In the genomic region with DNA sequence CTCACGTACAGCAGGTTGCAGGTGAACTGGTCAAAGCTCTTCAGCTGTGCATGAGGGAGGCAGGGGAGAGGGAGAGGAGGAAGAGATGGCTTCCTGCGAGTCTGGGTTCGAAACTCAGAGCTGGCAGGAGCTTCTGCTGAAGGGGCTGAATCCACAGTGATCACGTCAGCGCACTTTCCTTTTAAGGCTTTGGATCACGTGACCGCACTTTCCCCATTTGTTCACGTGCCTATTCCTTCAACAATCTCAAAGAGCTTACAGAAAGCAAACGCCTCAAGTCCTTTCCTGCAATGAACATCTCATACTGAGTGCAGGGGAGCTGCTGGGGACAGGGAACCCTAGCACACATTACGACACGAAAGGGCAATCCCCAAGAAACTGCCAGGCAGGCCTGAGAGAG, we compare ENCODE assay signal across 35 mouse cellular contexts. TPM values are rescaled to one million over a fixed set of nuclear protein-coding genes. Genes with fewer than 3 reads are reported as not detected.
DNase-seq lines count a peak whose midpoint lies in the region; TF ChIP-seq lines count a peak whose summit lies in the region.
"Had no signal": no experiment of that assay in that cellular context is flagged by ENCODE, and none has a peak within 500 bp of the region (broad histone marks: within the 10 kb centered on the region; RNA-seq: fewer than 3 reads in every experiment).

No protein-coding gene starts in this region.

- peaks cover 36% of the 10 kb centered on the region for H3K36me3 ChIP-seq in E14TG2a.4 (ENCODE audit: insufficient read depth, low read length)
- peaks cover 4% of the 10 kb centered on the region for H3K36me3 ChIP-seq in small intestine, adult 2 months (ENCODE audit: control insufficient read depth, insufficient read depth, low read length)
- H3K36me3 ChIP-seq: forebrain, embryonic 15.5 days; midbrain, embryonic 15.5 days had no signal

- H3K4me1 ChIP-seq in E14TG2a.4 (replicated peaks; ENCODE audit: low read depth, low read length): peaks cover 67% of the 10 kb centered on the region
- peaks cover 12% of the 10 kb centered on the region; the same call in 1 of the 2 replicates for H3K4me1 ChIP-seq in small intestine, adult 2 months (ENCODE audit: control insufficient read depth, insufficient read depth, insufficient read length, low read length)
- H3K4me1 ChIP-seq: stomach, embryonic 15.5 days had no signal

- WGBS in small intestine, adult 2 months: 69% methylated on average over 11 of the region's 11 CpGs

- TF ChIP-seq POLR2A in small intestine, adult 2 months (IDR thresholded peaks at IDR 0.05; ENCODE audit: low read depth, low read length): peak; percentile 23; the same call in 1 of the 2 replicates

- no peaks in the 10 kb centered on the region for H3K9me3 ChIP-seq in E14TG2a.4 (ENCODE audit: low read length)
- H3K9me3 ChIP-seq: embryonic facial prominence, embryonic 13.5 days; forebrain, embryonic 10.5 days; forebrain, embryonic 15.5 days; hindbrain, embryonic 13.5 days; midbrain, embryonic 15.5 days; stomach, embryonic 15.5 days had no signal

- H3K27me3 ChIP-seq in E14TG2a.4 (ENCODE audit: insufficient read depth, low read length): no peaks in the 10 kb centered on the region; the same call in 1 of the 2 replicates
- no peaks in the 10 kb centered on the region for H3K27me3 ChIP-seq in small intestine, adult 2 months (ENCODE audit: control insufficient read depth, insufficient read depth, low read length)
- H3K27me3 ChIP-seq: embryonic facial prominence, embryonic 13.5 days; forebrain, embryonic 15.5 days; hindbrain, embryonic 13.5 days; midbrain, embryonic 15.5 days; Patski; stomach, embryonic 15.5 days had no signal

- H3K4me3 ChIP-seq in E14TG2a.4 (replicated peaks; ENCODE audit: low read length): peak overlapping the region; percentile 68
- peak overlapping the region; percentile 60 for H3K4me3 ChIP-seq in small intestine, adult 2 months (ENCODE audit: low read depth, low read length)
- H3K4me3 ChIP-seq: embryonic facial prominence, embryonic 13.5 days; forebrain, embryonic 10.5 days; forebrain, embryonic 15.5 days; gastrocnemius, adult 2 months; hindbrain, embryonic 13.5 days; midbrain, embryonic 15.5 days; stomach, embryonic 15.5 days had no signal

- H3K27ac ChIP-seq in small intestine, adult 2 months (ENCODE audit: insufficient read depth, low read depth, low read length): peak overlapping the region; percentile 20
- H3K27ac ChIP-seq: embryonic facial prominence, embryonic 13.5 days; forebrain, embryonic 10.5 days; forebrain, embryonic 15.5 days; gastrocnemius, adult 2 months; hindbrain, embryonic 13.5 days; liver, embryonic 14.5 days; midbrain, embryonic 15.5 days; stomach, embryonic 15.5 days had no signal

- peak; percentile 45 for DNase-seq in kidney, adult 9 months
- DNase-seq in kidney, postnatal 4 days: no peak
- DNase-seq in R1 (ENCODE audit: low read depth, low spot score): peak; percentile 72
- no peak for DNase-seq in lung, postnatal 4 days
- DNase-seq in thymus, postnatal 14 days: no peak
- DNase-seq: adrenal gland, adult 8-10 months; cerebellum, adult 11 months; cerebellum, adult 9-11 months; gastrocnemius, adult 2 months; gastrocnemius, postnatal 36 days; heart, postnatal 36 days; kidney, adult 8-10 months; kidney, postnatal 10 days; liver; retina, postnatal 1 day; right cerebral cortex, postnatal 14 days; thymus, adult 18-20 months; thymus, postnatal 36 days had no signal

- TF ChIP-seq CTCF in E14TG2a.4 (conservative IDR thresholded peaks at IDR 0.05; ENCODE audit: low read length): no peak
- TF ChIP-seq CTCF in small intestine, adult 2 months (IDR thresholded peaks at IDR 0.05; ENCODE audit: extremely low read depth, insufficient read length, insufficient replicate concordance, low read depth, low read length): no peak

RNA-seq across cellular contexts. Expression of a gene that starts 3.2 kb away (rescaled TPM):
- polyA plus RNA-seq in small intestine, adult 2 months (2012; rRNA removed): 9.5 and 30.6 TPM in 2 replicates

RNA-seq across cellular contexts. Expression of a gene that starts 26.8 kb away (rescaled TPM):
- polyA plus RNA-seq in small intestine, adult 2 months (2012; rRNA removed): not detected in 2 replicates
- polyA plus RNA-seq: CD4-positive, CD25-positive, alpha-beta regulatory T cell, adult 4 months; embryonic facial prominence, embryonic 13.5 days; forebrain, embryonic 10.5 days; forebrain, embryonic 15.5 days; frontal cortex, adult 2 months; heart, embryonic 11.5 days; hindbrain, embryonic 13.5 days; limb, embryonic 11.5 days; liver, embryonic 14.5 days; lung, adult 2 months; neural tube, embryonic 14.5 days; Patski; stomach, embryonic 15.5 days had no signal

RNA-seq across cellular contexts. Expression of a gene that starts 44.4 kb away (rescaled TPM):
- not detected in 2 replicates for polyA plus RNA-seq in small intestine, adult 2 months (2012; rRNA removed)
- polyA plus RNA-seq: CD4-positive, CD25-positive, alpha-beta regulatory T cell, adult 4 months; heart, embryonic 11.5 days; heart, embryonic 16.5 days; liver, embryonic 14.5 days; lung, adult 2 months; Patski; stomach, embryonic 15.5 days had no signal

Comparison
In these comparisons a context has a peak if more than half of its experiments do, and no peak if none do; other contexts are left out.
1. DNase-seq: peak in kidney, adult 9 months (single experiment) and R1 (single experiment); none in kidney, postnatal 4 days (0 of 2), lung, postnatal 4 days (0 of 2) and thymus, postnatal 14 days (single experiment).